Mouse (Mus musculus) testis, adult 2 months (tissue): ENCODE measurements around the gene Polrmt. TPM values are rescaled to one million over a fixed set of nuclear protein-coding genes. Genes with fewer than 3 reads are reported as not detected.
A peak's percentile ranks its signal among the peaks of the same experiment; 100 is the strongest.

Experiments
- H3K27ac ChIP-seq: fragments of 200-500 bp; 2 replicates; pipeline ENCODE4 v1.5.1; 2012; ENCODE audit warnings: low read depth, low read length; ENCODE audit not compliant: control insufficient read depth, insufficient read depth
- H3K27me3 ChIP-seq: fragments of 200-500 bp; 2 replicates; pipeline ENCODE4 v1.6.1; 2012; ENCODE audit warnings: mild to moderate bottlenecking, low read length, moderate library complexity; ENCODE audit not compliant: control insufficient read depth, insufficient read depth
- H3K36me3 ChIP-seq: fragments of 200-500 bp; 2 replicates; pipeline ENCODE4 v1.6.1; 2012; ENCODE audit warnings: mild to moderate bottlenecking, low read length; ENCODE audit not compliant: control insufficient read depth, insufficient read depth
- H3K4me1 ChIP-seq: fragments of 200-500 bp; 2 replicates; pipeline ENCODE4 v1.6.1; 2012; ENCODE audit warnings: low read length; ENCODE audit not compliant: control insufficient read depth, insufficient read depth
- H3K4me3 ChIP-seq: fragments of 200-500 bp; 2 replicates; pipeline ENCODE4 v1.5.1; 2012; ENCODE audit warnings: low read depth, mild to moderate bottlenecking, low read length, moderate library complexity, mixed read lengths; ENCODE audit not compliant: control insufficient read depth
- CTCF ChIP-seq: fragments of 200-500 bp; IDR thresholded peaks from 2 replicates; pipeline ENCODE4 v1.5.1; 2012; ENCODE audit warnings: low read depth, mild to moderate bottlenecking, inconsistent platforms, low read length, moderate library complexity; ENCODE audit not compliant: control insufficient read depth, insufficient read depth, insufficient replicate concordance
- POLR2A ChIP-seq: fragments of 200-500 bp; IDR thresholded peaks from 2 replicates; pipeline ENCODE4 v1.6.1; 2012; ENCODE audit warnings: low read depth, mild to moderate bottlenecking, inconsistent platforms, low read length, moderate library complexity; ENCODE audit not compliant: control insufficient read depth
- polyA plus RNA-seq: library from polyadenylated mRNA; depleted of rRNA; stranded (reverse); fragments of >200 nt; gene quantifications from 2 replicates; pipeline ENCODE4 v1.2.3, GENCODE M21; 2012

The Polrmt gene
- polyA plus RNA-seq, 1 experiment = 30.6 TPM

DNA sequence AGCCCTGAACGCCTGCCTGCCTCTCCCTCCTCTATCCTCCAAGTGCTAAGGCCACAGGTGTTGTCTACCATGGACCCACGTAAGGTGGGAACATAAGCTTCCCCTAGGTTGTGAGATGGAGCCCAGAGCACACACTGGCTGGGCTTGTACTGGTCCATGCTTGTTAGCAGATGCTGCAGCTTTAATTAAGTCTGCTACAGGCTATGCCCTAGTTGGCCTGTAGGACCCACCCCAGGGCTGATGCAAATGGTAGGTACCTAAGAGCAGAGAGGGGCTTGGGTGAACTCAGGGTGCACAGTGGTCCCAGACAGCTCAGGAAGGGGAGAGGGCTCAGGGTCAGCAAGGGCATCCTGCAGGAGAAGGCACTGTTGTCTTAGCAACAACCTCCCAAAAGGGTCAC lies 43.2 kb upstream of the Polrmt start:
- Histone ChIP-seq H3K27ac (no peak overlapping the region), H3K27me3 (no peaks in the 10 kb centered on the region), H3K4me1 (peaks cover 16% of the 10 kb centered on the region), H3K4me3 (no peak overlapping the region), H3K36me3 (no peaks in the 10 kb centered on the region)
- TF ChIP-seq CTCF (no peak), POLR2A (no peak)

DNA sequence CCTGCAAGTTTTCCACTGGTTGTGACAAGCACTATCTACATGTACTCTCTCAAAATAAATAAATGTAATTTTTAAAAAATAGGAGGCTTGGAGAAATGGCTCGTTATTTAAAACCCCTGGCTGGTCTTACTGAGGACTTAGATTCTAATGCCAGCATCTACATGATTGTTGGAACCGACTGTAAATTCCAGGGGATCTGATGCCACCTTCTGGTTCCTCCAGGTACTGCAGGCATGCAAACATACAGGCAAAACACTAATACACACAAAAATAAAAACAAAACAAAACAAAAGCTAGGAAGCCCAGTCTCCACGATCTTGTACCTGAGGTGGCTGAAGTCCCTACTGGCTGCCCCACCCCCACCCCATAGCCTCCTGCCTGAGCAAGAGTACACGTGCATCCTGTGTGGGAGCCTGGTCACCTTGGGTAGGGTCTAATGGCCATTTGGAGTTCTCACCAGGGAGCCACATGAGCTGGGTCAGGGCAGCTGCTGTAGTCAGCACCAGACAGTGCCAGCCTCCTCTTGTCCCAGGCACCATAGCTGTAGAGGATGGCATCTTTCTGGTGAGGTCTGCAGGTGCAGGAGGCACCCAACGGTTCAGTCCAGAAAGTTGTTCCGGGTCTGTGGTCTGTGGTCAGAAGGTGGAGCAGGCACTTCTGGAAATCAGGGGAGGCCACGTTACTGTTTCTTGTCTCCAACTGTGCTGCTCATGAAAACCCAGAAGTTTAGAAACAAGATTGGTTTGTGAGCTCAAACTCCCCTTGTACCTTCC lies 42.2 kb upstream of the Polrmt start:
- H3K27ac ChIP-seq = no peak overlapping the region
- peaks cover 6% of the 10 kb centered on the region for H3K4me1 ChIP-seq
- no peak overlapping the region for H3K4me3 ChIP-seq
- H3K36me3 ChIP-seq = no peaks in the 10 kb centered on the region
- no peaks in the 10 kb centered on the region for H3K27me3 ChIP-seq
- TF ChIP-seq CTCF (peak; percentile 48; the same call in 1 of the 2 replicates), POLR2A (no peak)

DNA sequence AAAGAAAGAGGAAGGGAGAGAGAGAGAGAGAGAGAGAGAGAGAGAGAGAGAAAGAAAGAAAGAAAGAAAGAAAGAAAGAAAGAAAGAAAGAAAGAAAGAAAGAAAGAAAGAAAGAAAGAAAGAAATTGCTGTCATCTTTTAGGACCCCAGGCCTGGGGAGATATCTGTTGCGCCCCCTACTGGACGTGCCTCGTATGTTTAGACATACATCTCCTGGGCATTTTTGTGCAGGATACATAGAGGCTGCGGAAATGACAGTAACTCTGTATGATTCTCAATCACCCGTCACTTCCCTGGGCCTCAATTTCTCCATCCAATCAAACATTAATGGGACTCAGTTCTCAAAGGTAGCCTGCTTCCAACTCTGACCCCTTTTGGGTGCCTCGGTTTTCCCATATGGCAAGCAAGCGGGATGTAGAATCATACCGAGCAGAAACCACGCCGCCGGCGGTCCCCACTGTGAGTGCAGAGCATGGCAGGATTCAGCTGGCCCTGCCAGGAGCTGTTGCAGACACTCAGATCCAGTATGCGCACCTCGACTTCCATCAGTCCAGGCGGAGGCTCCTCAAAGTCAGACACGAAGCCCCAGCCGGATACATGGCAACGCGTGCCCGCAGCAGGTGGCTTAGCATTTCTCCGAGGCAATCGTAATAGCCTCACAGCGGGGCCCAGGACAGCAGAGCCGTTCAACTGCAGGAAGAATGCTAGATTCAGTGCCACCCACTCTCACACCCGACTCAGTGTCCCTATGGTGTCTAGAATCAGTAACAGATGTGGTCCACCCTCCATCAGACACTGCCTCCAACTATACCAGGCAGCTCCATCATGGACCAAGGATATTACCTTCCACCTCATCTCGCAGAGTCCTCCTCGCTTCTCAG lies 37.8 kb upstream of the Polrmt start:
- Histone ChIP-seq H3K27ac (no peak overlapping the region), H3K4me3 (no peak overlapping the region), H3K4me1 (peaks cover 15% of the 10 kb centered on the region), H3K36me3 (no peaks in the 10 kb centered on the region), H3K27me3 (no peaks in the 10 kb centered on the region)
- TF ChIP-seq POLR2A (no peak), CTCF (peak; percentile 37; the same call in 1 of the 2 replicates)

DNA sequence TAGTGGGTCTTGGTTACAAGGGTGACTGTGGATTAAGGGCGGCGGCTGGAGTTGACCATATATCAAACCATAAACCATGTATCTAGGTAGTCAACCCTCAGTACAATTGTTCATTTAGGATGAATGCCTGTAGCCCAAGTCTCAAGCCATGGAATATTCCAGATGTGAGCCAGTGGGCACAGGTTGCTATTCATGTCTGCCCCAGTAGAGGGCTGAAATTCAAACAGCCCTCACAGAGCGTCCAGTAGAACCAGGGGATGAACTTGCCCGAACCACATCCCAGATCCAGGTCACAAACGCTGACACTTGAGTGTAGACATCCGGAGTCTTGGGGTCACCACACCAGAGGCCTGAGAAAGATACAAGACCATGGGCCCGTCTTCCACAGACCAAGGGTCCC lies 36.7 kb upstream of the Polrmt start:
- Histone ChIP-seq H3K27ac (no peak overlapping the region), H3K4me3 (no peak overlapping the region), H3K27me3 (no peaks in the 10 kb centered on the region), H3K4me1 (peaks cover 16% of the 10 kb centered on the region), H3K36me3 (no peaks in the 10 kb centered on the region)
- no peak; the same call in 1 of the 2 replicates for TF ChIP-seq CTCF
- no peak for TF ChIP-seq POLR2A

DNA sequence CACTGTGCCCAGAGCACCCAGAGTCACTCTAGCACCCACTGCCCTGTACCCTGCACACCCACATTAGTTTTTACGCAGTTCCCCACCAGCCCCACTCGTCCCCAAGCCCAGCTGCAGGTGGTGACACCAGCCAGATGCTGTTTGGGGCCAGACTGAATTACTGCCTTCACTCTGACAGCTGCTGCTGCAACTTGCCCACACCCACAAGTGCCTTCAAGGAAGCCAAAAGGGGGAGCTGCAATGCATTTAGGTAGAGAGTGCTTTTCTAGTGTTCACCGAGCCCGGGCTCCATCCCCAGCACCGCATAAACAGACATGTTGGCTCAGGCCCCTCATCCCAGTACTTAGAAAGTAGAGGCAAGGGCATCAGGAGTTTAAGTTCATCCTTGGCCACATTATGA lies 35.6 kb upstream of the Polrmt start:
- no peak overlapping the region for H3K4me3 ChIP-seq
- no peak for TF ChIP-seq CTCF
- no peak for TF ChIP-seq POLR2A

DNA sequence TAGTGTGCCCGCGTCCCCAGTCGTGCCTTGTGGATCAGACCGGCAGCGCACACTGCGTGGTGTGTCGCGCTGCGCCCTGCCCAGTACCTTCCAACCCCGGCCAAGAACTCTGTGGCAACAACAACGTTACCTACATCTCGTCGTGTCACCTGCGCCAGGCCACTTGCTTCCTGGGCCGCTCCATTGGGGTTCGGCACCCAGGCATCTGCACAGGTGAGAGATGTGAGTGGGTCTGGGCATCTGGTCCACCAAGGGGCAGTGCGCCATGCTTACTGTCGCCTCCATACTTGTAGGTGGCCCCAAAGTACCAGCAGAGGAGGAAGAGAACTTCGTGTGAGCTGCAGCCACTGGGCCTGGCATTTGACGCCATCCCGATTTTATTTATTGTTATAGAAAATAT lies 34.8 kb upstream of the Polrmt start:
- Histone ChIP-seq H3K27me3 (no peaks in the 10 kb centered on the region), H3K4me1 (peaks cover 29% of the 10 kb centered on the region), H3K4me3 (no peak overlapping the region; the same call in 1 of the 2 replicates)

More for the DNA sequence above, 35.6 kb upstream of the Polrmt start:
- Histone ChIP-seq H3K27ac (no peak overlapping the region), H3K4me1 (peaks cover 24% of the 10 kb centered on the region), H3K27me3 (no peaks in the 10 kb centered on the region), H3K36me3 (no peaks in the 10 kb centered on the region)

DNA sequence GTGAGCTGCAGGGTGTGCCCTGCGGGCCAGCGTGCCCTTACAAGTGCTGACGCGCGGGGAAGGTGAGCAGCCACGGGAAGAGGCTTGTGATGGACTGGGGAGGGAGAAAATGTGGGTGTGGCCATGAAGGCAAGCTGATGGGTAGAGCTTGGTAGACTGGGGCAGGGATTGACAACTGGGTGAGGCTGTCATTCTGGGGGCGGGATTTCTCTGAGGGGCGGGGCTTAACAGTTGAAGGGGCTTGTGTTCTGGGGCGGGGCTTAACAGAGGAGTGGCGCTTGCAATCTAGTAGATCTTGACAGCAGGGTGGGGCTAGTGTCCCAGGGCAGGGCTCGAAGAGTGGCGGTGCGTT lies 34.3 kb upstream of the Polrmt start:
- Histone ChIP-seq H3K4me3 (peak overlapping the region; percentile 73), H3K27me3 (no peaks in the 10 kb centered on the region), H3K36me3 (no peaks in the 10 kb centered on the region), H3K4me1 (peaks cover 29% of the 10 kb centered on the region), H3K27ac (peak overlapping the region; percentile 3; the same call in 1 of the 2 replicates)
- no peak for TF ChIP-seq POLR2A
- TF ChIP-seq CTCF = no peak

More for the DNA sequence above, 34.8 kb upstream of the Polrmt start:
- no peaks in the 10 kb centered on the region for H3K36me3 ChIP-seq
- TF ChIP-seq CTCF = no peak
- no peak for TF ChIP-seq POLR2A
- H3K27ac ChIP-seq = no peak overlapping the region
